Mouse (Mus musculus) fibroblast of lung, adult 2 months (primary cell): ENCODE results near the gene Col6a2.

Experiments used
- DNase-seq: peaks from one replicate; pipeline ENCODE4 v3.0.0-alpha.2; 2011; ENCODE audit warnings: low read depth

Col6a2 gene

GRCm38 (mm10) chr10:76622928-76623680 is at the start of gene Col6a2:
Gene Col6a2, minus strand, starts transcription at chr10:76623630.
- DNase-seq = peak; percentile 96

GRCm38 (mm10) chr10:76671939-76672338 is 48.5 kb upstream of the Col6a2 start:
- no peak for DNase-seq

- peak; percentile 100 for DNase-seq
These were observed 45.5 kb upstream of the Col6a2 start for GRCm38 (mm10) chr10:76668947-76669284.

- DNase-seq = no peak
These were observed 45.0 kb upstream of the Col6a2 start for GRCm38 (mm10) chr10:76668261-76668946.

- no peak for DNase-seq
These were observed 43.9 kb upstream of the Col6a2 start for GRCm38 (mm10) chr10:76667197-76667805.

GRCm38 (mm10) chr10:76665551-76665950 is 42.1 kb upstream of the Col6a2 start:
- DNase-seq = no peak

GRCm38 (mm10) chr10:76664156-76665115 is 41.0 kb upstream of the Col6a2 start:
- peak; percentile 95 for DNase-seq

GRCm38 (mm10) chr10:76653345-76654336 is 30.2 kb upstream of the Col6a2 start:
- no peak for DNase-seq

- DNase-seq = peak; percentile 81
These were observed 27.4 kb upstream of the Col6a2 start for GRCm38 (mm10) chr10:76650662-76651342.

- DNase-seq = peak; percentile 96
These were observed 25.3 kb upstream of the Col6a2 start for GRCm38 (mm10) chr10:76648738-76649137.

GRCm38 (mm10) chr10:76647390-76647789 is 24.0 kb upstream of the Col6a2 start:
- DNase-seq = no peak

- DNase-seq = no peak
These were observed 22.3 kb upstream of the Col6a2 start for GRCm38 (mm10) chr10:76645686-76646085.

- no peak for DNase-seq
These were observed 21.6 kb upstream of the Col6a2 start for GRCm38 (mm10) chr10:76645066-76645465.

GRCm38 (mm10) chr10:76643999-76644398 is 20.6 kb upstream of the Col6a2 start:
- no peak for DNase-seq

GRCm38 (mm10) chr10:76643446-76643845 is 20.0 kb upstream of the Col6a2 start:
- no peak for DNase-seq

GRCm38 (mm10) chr10:76642628-76643434 is 19.4 kb upstream of the Col6a2 start:
- DNase-seq = peak; percentile 80

GRCm38 (mm10) chr10:76641894-76642627 is 18.6 kb upstream of the Col6a2 start:
- no peak for DNase-seq

- DNase-seq = no peak
These were observed 16.5 kb upstream of the Col6a2 start for GRCm38 (mm10) chr10:76639952-76640351.

- DNase-seq = no peak
These were observed 13.2 kb upstream of the Col6a2 start for GRCm38 (mm10) chr10:76636601-76637000.
